Mouse (Mus musculus): ENCODE measurements at regions not wholly inside any gene's neighbourhood (a gene's known extent, or its start where the extent isn't known, plus 50 kb on each side); places are given as distances from the start of the nearest gene placed in this dataset.

DNA sequence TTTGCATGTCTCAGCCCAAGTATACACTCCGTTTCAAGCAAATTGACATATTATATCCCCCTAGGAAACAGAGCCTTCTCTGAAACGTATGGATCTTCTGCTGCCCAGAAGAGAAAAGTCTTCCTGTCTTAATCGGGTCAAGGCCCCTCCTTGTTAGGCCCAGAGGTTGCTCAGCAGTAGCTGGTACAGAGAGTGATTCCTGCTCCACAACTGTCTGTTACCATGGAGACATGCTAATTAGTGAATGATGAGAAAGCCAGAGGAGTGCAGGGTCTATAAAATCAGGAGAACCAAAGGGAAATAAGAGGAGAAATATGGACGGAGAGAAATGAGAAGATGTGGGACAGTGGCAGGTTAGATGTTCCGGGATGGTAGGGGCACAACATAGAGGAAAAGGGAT, 86.8 kb downstream of the Pou4f1 start:
- TF ChIP-seq EP300 (IDR thresholded peaks at IDR 0.05; ENCODE audit: low read depth) (no peak), CTCF (IDR thresholded peaks at IDR 0.05; ENCODE audit: low read depth) (no peak)
